Mouse (Mus musculus): ENCODE measurements around the gene Slc15a4.

DNA sequence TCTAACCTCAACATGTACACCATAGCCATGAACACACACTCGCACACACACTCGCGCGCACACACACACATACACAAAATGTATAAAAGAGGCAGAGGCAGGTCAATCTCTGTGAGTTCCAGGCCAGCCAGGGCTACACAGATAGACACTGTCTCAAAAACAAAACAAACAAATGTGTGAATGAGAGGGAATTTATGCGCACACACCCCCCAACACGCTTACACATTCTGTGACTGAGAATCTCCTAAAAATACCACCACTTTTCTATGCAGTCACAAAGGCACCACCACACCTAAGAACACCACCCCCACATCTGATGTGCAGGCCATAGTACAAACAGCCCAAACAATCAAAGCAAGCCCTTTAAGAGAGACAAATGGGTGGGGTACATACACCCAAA lies 20.3 kb downstream of the Slc15a4 start:
- TF ChIP-seq POLR2A (IDR thresholded peaks at IDR 0.05; ENCODE audit: low read depth, low read length) (no peak), CTCF (IDR thresholded peaks at IDR 0.05; ENCODE audit: extremely low read depth, insufficient read length, insufficient replicate concordance, low read depth, low read length) (no peak)

Data from small intestine, adult 2 months (tissue).